Mouse (Mus musculus): Measurements from ENCODE around the gene Gbf1.

- TF ChIP-seq CTCF (IDR thresholded peaks at IDR 0.05; ENCODE audit: control insufficient read depth, insufficient read depth, insufficient replicate concordance, low read depth, low read length) (no peak), POLR2A (IDR thresholded peaks at IDR 0.05; ENCODE audit: control insufficient read depth, low read depth, low read length) (no peak)
Measured at GRCm38 (mm10) chr19:46244628-46245027, 92.3 kb downstream of the Gbf1 start.

Data from testis, adult 2 months (tissue).